Mouse (Mus musculus): ENCODE data around the gene Arglu1.

The Arglu1 gene

DNA sequence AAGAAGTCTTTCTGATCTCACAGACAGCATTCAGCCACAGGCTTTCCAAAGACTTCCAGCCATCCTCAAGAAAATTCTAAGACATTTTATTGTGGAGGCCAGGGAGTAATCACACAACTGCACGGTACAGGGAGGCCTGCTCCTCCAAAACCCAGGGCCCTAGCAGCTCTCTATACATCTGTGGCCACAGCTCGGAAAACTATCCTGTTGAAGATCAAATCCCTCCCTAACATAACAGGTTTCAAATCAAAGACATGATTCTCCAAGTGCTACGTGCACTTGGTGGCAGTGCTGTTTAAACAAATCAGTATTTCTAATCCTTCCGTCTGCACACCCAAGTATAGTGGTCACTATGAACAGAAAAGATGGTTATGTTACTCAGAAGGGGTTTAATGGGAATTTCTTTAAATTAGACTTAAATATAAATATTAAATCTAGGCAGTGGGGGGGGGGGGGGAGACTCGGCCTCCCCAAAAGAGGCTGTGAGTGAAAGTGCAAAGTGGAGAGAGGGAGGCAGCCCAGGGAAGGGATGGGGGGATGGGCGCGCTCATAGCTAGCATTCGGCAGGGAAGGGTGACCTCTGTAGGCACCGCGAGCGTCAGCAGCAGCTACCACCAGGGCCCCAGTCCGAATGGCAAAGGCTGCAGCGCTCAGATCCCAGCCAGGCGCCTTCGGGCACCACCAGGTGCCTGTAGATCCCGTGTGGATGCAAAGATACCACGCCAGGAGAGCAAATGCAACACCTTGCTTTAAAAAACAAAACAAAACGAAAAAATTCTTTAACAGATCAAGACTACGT is 31.7 kb downstream of the Arglu1 start:
- peak; percentile 35 to 42 for DNase-seq (ENCODE audit: low spot score in 2 of 2)

DNA sequence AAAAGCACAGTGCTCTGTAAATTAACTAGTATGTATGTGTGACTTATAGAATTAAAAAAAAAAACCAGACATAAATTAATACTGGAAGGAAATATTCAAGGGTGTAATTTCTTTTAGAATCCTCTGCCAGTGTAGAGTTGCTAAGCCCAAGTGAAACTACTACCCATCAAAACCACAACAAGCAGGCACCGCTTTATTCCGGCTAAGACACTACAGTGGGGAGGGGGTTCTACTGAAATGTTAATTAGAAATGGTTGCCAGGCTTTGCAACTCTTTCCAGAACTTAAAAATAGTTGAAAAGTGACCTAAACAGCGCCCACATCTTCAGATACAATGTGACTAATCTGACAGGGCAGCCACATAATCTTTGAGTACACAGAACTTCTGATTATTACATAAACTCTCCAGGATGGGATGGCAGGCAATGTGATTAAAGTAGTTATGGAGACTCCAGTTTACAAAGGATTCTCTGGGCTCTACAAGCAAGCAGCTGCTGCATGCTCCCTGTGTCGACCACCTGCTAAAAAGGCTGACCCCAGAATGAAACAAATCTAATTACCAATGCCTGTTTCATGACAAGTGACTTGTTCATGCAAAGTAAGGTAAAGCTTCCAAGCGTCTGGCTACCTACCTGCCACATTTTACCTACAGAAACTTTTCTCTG is 32.5 kb downstream of the Arglu1 start:
- DNase-seq (ENCODE audit: low spot score in 2 of 2), result no peak

DNA sequence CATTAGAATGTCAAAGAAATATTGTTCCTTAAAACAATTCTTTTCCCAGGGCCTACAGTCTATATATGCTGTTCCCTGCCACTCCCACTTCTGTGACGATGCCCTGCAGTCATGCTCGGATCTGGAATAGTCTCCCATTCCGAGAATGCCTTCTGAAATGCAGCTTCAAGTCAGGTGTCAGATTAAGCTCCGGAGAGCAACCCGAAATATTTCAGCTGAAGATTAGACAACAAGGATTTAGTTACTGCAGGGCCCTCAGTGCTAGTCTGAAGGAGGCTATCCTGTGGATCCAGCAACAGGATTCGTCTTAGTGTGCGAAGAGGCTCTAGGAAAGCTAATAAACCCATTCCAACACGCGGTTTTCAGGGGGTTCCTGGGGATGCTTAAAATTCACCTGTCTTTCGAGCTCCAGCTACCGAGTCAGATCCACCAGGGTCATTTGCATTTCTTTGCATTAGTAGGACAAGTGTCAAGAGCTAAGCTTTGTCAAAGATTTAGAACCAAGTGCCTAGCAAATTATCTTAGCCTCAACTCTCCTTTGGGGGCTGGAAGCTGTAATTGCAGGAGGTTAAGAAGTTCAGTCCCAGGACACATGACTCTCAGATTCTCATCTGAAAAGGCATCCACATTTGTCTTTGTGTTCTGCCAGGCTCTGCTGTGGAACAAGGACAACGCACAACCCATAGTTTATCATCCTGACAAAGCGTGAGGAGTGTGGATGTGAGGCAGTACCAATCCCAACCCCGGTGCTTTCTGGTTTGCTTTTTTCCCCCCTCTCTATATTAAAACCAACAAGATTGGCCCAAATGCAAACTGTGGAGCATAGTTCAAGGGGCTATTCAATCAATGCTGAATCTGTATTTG is 33.5 kb downstream of the Arglu1 start:
- DNase-seq (ENCODE audit: low spot score in 2 of 2), result no peak

DNA sequence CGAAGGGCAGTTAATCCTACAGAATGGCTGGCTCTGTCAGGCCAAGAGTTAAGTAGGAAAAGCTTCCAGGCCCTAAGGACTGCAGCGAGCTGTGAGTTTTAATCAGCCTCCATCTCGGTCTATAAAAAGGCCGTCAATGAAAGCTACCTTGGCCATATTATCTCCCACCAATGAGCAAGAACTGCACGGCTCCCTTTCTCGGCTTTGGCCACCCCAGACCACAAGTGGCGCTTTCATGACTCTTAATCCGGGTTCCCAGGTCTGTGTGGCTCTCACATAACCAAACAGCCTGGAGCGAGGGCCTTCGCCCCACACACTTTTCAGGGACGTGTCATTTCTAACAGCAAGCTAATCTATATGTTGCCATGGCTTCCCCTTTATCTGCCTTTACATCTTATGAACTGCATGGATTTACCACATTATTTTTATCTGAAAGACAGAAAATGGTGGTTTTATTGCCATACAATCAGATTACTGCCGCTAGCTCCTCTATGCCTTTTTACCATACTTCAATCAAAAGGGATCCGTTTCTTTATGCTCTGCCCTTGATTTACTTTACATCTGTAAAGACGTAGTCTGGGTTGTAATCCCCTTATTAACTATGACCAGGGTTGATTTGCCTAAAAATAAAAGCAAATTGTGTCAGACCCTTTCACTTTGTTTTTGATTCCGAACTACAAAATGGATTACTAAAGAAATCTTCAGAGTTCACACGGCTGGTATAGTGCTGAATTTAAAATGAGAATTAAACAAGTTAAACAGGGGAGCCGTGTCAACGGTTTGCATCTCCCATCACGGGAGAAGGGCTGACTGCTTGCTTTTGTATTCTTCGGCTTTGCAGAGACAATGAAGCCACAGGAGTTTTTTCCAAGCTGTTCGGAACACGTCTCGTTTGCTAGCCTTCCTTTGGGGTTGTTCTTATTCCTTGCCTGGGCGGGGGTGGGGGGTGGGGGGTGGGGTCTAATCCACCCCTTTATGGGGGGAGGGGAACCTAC is 34.7 kb downstream of the Arglu1 start:
- no peak for DNase-seq (ENCODE audit: low spot score in 2 of 2)

DNA sequence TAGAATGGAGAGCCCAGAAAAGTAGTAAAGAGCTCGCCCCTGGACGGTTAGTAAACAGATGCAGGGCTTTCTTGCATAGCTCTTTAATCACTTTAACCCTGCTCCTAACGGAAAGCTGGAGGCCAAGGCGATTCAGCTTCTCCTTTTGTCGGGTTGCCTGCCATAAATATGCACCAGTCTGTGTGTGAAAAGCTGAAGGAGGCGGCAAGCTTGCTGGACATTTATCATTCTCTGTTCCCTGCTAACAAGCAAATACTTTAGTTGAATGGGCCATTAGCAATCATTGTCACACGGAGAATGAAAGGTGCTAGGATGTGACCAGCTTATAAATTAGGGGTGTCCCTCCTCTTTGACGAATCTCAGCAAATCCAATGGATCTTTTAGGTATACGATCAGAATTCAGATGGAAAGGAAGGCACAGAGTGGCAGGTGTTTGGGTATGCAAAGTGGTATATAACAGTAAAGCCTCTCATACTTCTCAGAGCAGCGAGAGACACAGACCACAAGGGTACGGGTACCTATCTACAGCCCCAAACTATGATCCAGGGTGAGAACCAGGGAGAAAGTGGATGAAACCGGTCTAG is 36.3 kb downstream of the Arglu1 start:
- no peak for DNase-seq (ENCODE audit: low spot score in 2 of 2)

DNA sequence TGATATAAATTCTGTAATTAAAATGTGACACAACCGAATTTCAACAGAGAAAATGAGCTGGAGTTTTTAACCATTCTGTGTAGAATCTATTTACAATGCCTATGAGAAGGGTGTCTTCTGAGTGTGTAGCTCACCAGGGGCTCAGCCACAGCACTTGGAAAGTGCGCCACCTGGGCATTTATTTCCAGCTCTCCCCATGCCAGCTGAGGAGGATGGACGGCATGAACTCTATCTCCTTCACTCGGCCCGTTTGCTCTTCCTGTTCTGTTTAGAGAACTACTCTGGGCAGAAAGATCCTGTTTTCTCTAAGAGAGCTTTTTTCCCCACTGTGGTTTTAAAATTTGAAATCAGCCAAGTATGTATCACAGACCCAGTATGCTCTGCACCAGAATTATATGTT is 37.0 kb downstream of the Arglu1 start:
- DNase-seq (ENCODE audit: low spot score in 2 of 2), result no peak

DNA sequence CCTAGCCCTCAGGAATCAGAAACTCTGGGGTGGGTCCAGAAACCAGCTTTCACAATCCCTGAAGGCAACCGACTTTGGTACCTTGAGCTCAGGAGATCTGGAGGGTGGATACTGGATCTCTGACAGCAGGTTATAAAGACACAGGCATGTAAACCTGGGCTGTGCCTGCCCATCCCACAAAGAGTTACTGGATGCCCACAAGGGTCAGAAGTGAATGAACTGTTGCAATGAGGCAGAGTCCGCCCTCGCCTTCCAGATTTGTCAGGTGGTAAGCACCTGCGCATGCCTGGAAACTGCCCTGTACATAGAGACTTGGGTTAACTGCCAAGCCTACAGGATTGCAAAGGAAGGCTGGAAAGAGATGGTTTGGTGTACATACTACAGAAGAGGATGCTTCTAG is 37.9 kb downstream of the Arglu1 start:
- no peak for DNase-seq (ENCODE audit: low spot score in 2 of 2)

DNA sequence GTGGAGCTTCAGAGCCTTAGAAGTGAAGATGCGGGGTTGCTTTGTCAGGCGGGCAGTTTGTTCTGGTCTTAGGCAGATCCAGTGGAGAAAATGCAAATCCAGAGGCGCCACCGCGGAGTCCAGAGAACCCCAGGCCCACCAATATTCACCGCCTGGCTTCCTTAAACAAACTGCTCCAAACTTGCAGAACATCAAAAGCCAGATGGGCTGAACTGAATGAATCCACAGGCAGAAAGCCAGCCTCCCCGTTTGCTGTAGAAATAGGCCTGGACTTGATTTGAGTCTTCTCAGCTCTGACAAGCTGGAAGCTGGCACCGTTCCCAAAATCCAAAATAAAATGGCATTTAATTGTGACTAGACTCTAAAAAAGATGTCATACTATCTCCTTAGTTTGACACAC is 40.4 kb downstream of the Arglu1 start:
- no peak for DNase-seq (ENCODE audit: low spot score in 2 of 2)

DNA sequence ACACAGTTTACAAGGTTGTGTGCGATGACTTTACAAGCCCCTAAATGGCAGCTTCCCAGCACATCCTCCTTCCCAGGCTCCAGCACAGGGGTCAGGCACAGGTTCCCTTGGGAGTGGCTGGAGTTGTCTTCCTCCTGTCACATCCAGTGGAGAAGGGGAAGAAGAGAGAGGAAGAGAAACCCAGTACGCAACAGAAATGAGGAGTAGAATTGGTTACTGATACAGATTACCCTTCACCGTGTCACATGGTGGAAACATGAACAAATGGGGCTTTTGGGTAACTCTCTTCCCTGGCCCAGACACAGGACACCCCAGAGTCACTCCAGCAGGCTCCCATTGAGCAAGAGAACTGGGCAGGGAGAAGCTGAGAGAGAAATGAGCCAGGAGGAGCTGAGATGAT is 40.8 kb downstream of the Arglu1 start:
- DNase-seq (ENCODE audit: low spot score in 2 of 2), result no peak

DNA sequence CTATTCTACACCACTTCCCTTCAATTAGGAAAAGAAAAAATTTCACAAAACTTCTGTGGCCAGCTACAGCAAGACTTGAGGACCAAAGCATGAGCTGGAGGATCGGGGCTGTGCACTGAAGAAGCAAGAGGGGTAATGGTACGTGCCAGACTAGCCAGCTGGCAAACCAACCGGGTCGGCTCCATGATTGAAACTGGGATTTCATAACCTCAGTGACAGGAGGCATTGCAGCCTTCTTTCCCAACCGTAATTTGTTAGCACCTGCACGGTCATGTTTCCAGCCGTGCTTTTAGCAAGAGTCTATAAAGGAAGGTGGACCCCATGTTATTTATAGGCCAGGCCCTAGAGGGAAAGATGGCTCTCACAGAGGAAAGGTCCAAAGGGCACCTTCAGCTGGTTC is 41.6 kb downstream of the Arglu1 start:
- no peak for DNase-seq (ENCODE audit: low spot score in 2 of 2)

DNA sequence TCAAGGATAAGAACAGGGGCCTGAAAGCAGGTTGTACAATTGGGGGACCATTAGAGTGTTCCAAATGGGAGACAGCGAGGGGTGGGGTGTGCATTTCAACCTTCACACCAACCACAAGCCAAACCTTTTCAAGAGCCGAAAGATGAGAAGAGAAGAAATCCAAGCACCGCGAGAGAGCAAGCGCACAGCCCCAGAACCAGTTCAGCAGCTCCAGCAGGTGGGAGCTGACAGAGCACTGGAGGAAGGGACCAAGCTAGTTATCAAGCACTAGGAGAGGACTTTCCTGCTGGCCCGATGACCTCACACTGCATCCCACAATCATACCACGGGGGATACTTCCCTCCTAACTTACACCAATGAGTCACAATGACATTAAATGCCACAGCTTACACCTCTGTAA is 42.5 kb downstream of the Arglu1 start:
- DNase-seq (ENCODE audit: low spot score in 2 of 2), result no peak

DNA sequence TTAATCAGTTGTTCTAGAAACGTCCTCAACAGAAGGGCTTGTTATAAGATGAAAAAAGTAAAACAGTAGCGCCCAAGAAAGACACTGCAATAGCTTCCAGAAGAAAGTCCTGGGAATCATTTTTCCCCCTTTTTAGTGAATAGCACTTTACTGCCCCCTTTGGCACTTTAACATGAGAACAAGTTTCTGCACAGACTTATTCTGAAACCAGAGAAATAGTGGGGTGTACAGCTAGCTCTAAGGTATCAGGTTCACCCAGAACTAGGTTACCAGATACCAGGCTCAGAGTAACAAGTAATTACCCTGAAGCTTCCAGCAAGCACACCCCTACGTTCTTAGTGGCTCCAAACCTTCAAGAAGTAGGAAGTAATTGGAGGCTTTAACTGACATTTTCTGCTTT is 43.0 kb downstream of the Arglu1 start:
- DNase-seq (ENCODE audit: low spot score in 2 of 2), result no peak

DNA sequence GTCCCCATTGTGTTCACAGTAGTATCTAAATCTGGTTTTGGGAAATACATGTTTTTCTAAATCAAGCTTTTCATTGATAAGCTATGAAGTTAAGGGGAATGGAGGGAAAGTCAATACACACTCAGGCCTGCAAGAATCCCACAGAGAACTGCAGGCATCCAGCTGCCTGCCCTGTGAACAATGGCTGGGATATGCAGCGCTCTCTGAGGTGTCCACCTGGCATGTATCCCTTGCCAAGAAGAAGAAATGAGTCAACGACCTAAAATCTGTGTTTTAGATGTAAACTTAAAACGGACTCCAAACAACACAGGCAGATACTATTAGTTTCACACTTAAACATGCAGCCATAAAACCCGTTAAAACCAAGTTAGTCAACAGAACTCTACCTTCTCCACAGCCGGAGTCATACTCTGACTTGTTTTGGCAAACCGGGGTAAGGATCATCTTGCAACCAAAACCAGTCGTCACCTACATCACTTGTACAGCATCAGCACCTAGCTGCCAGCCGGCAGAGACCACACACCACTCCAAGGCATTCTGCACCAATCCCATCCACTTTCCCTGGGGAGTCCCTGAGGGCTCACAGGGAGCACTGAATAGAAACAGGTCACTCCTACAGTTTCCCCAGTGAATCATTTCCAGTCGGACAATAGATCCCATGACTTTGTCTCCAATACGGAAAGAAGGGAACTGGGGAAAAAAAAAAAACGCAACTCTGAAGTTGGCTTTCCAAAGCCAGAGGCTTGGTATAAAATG is 46.0 kb downstream of the Arglu1 start:
- DNase-seq (ENCODE audit: low spot score in 2 of 2), result no peak

DNA sequence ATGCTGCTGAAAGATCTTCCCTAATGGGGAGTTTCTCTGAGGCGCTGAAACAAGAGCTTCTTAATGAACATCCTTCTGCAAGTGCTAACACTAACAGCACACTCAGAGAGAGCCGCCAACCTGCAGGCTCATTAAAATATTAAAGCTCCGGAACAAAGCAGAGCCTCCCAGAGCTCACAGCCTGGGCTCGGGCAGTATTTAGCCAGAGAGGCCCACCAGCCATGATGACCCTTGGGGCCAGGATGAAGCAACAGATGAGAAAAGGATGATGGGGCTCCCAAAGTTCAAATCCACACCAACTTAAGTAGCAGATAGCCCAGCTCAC is 50.1 kb downstream of the Arglu1 start:
- no peak for DNase-seq (ENCODE audit: low spot score in 2 of 2)

DNA sequence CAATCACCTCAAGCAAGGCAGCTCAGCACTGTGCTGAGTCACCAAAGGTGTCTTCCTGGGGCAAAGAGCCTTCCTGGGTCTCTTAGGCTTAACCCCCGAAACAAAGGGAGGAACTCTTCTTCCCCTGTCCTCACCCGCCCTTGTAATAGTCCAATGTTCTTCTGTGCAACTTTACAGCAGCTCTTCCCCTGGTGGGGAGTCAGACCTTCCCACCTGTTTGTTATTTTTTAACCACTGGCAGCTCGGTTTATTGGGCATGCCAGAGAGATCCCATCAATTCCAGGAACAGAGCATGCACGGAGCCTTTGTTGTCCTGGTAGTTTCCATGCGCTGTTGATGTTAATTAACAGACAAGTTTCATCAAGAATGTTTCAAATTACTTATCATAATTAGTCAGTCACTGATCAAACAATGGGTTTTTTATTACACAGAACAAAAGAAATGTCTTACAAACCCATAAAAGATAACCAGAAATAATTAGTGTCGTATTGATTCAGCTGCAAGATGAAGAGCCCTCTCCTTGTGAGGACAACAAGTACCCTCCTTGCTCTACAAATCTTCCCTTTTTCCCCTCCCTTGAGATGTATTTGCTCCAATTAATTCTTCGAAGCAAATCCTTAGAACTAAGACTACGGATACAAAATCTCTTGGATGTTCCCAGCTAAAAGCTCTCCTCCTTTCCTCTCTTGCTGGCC is 50.6 kb downstream of the Arglu1 start:
- DNase-seq (ENCODE audit: low spot score in 2 of 2), result no peak

DNA sequence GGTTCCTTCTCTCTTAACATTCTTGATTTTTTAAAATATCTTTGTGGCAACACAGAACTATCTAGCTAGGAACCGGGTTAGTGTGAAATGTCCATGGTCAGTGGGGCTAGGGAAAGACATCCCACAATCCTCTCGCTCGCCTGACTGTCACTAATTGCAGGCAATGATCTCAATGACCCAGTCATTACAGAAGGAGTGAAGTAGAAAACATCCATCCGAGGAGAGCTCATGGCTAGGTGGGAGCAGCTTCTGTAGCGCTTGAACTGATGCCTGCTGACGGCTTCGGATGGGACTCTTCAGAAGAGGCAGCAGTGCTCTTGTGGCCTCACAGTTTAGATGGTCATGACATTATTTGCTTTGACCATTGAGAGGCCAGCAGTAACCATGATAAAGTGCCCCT is 58.9 kb downstream of the Arglu1 start:
- DNase-seq (ENCODE audit: low spot score in 2 of 2), result no peak

DNA sequence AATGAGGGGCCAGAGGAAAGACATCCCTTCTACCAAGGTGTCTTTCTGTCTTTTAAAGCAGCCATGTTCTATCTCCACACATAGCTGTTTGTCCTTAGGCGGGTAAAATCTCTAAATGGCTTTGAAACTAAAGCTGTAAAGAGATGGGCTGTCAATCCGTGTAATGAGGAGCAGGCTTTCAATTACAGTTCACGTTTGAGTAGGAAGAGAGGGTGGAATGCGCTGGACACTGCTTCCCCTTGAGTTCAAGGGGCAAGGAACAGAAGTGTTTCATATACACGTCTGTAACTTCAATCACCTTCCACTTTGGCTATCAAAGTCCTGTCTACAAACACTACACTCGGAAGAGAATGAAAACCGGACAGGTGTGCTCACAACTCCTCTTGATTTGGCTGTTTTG is 66.3 kb downstream of the Arglu1 start:
- DNase-seq (ENCODE audit: low spot score in 2 of 2), result no peak

DNA sequence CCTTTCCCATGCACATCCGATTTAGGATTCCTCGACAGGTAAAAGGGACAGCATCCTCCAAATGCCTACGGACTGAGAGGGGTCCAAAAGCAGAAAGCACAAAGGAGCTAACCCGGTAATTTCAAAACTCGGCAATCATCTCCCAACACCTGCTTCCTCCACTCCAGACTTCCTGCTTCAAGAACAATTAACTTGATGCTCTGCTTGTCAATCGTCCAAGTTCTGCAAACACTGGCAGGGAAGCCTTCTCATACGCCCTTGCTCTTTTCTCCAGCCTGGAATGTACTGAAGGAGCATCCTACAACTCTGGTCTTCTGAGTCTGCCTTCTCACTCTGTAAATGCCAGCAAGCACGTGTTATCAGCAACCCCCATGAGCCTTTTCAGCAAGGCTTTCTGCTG is 66.8 kb downstream of the Arglu1 start:
- DNase-seq (ENCODE audit: low spot score in 2 of 2), result no peak

DNA sequence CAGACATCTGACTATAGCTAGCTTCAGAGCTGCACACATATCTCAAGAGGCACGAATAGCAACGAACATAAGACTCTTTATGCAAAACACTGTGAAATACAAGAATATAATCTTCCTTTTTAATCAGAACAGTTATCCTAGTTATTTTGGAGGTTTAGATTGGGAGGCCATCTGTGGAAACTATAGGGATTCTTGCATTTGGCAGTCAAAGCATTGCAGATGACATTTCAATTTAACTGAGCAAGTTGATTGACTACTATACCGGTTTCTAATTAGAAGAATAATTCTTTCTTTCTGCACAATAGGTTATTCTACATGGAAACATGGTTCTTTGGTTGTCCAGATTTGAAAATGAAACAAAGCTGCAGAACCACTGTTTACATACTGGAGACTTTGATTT is 67.8 kb downstream of the Arglu1 start:
- no peak for DNase-seq (ENCODE audit: low spot score in 2 of 2)

DNA sequence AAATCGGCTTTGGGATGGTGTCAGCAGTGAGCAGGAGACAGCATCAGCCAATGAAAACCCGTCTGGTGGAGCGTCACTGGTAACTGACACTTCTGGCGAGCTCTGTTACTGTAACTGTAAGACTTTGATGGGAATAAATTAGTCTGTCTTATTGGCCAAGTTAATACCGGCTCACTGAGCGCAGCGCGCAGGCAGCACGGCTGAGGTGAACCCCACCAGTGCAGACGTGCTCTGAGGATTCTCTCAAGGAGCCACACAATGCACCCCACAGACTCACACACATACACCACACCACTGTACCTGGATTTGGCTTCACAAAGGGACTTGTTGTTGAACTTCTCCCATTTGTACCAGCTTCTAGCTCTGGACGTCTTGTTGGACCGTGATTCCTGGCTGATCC is 68.3 kb downstream of the Arglu1 start:
- no peak for DNase-seq (ENCODE audit: low spot score in 2 of 2)

Measured in spleen, postnatal 36 days (tissue).